Mouse (Mus musculus): Measurements from ENCODE around the gene Rnf41.

The Rnf41 gene

DNA sequence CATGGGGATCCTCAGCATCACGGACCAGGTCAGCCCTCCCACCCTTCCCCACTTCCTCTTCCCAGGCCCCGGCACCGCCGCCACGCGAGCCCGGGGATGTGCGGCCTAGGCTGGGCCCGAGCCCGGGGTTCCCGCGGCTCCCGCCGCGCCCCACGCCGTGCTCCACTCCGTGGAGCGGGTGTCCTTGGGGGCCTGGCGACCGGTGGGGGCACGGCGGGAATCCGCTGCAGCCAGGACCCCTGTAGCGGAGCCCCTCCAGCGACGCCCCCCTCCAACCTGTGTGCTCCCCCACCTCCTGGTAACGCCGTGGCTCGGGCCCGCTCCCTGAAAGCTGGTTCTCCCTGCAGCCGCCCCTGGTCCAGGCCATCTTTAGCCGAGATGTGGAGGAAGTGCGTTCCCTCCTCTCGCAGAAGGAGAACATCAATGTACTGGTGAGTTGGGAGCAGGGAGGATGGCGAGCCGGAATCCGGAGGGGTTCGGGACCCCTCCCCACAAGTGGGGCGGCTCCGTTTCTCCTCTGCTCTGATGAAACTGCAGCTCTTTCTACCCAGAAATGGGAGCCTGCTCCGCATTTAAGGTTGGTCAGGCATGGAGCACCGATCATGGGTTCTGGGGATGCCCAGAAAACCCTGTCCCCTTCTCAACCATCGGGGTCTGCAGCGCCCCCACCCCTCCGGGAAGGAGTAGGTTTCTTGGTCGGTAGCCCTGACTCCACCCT lies 34.1 kb upstream of the Rnf41 start:
- TF ChIP-seq GATA4 (IDR thresholded peaks at IDR 0.05; ENCODE audit: insufficient replicate concordance, low read length): no peak

- no peak for TF ChIP-seq GATA4 (IDR thresholded peaks at IDR 0.05; ENCODE audit: insufficient replicate concordance, low read length)
Measured at GRCm38 (mm10) chr10:128377940-128378448, 33.5 kb upstream of the Rnf41 start.

DNA sequence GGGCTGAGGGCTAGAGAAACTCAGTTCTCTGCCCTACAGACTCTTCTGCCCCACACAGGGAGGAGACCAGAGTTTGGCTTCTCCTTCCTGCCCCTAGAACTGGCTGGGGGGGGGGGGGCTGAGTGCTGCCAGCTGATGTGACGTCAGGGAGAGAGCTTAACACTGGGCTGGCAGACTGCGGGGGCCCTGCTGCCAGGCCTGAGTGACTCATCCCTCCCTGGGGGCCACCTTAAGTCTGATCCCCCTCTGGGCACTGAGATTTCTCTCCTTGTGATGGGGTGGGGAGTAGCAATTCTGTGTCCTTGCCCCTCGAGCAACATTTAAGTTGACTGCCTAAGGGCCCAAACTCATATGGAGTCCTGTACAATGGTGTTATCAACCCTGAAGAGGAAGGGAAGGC lies 33.0 kb upstream of the Rnf41 start:
- no peak for TF ChIP-seq GATA4 (IDR thresholded peaks at IDR 0.05; ENCODE audit: insufficient replicate concordance, low read length)

DNA sequence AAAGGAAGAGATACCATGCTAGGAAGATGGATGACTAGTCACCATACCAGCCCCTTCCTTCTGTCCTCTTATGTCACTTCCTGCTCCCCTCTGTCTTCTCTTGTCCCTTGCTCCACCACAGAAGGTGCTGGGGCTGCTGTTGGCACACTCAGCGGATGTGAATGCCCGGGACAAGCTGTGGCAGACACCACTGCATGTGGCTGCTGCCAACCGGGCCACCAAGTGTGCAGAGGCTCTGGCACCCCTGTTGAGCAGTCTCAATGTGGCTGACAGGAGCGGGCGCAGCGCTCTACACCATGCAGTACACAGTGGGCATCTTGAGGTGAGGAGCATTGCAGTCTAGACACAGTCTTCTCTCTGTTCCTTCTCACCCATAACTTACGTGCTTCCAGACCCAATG lies 32.2 kb upstream of the Rnf41 start:
- no peak for TF ChIP-seq GATA4 (IDR thresholded peaks at IDR 0.05; ENCODE audit: insufficient replicate concordance, low read length)

- TF ChIP-seq GATA4 (IDR thresholded peaks at IDR 0.05; ENCODE audit: insufficient replicate concordance, low read length): no peak
Measured at GRCm38 (mm10) chr10:128380565-128380964, 30.9 kb upstream of the Rnf41 start.

GRCm38 (mm10) chr10:128382482-128382881 lies 29.0 kb upstream of the Rnf41 start:
- no peak for TF ChIP-seq GATA4 (IDR thresholded peaks at IDR 0.05; ENCODE audit: insufficient replicate concordance, low read length)

GRCm38 (mm10) chr10:128385902-128386301 lies 25.6 kb upstream of the Rnf41 start:
- no peak for TF ChIP-seq GATA4 (IDR thresholded peaks at IDR 0.05; ENCODE audit: insufficient replicate concordance, low read length)

GRCm38 (mm10) chr10:128388941-128389340 lies 22.5 kb upstream of the Rnf41 start:
- no peak for TF ChIP-seq GATA4 (IDR thresholded peaks at IDR 0.05; ENCODE audit: insufficient replicate concordance, low read length)

DNA sequence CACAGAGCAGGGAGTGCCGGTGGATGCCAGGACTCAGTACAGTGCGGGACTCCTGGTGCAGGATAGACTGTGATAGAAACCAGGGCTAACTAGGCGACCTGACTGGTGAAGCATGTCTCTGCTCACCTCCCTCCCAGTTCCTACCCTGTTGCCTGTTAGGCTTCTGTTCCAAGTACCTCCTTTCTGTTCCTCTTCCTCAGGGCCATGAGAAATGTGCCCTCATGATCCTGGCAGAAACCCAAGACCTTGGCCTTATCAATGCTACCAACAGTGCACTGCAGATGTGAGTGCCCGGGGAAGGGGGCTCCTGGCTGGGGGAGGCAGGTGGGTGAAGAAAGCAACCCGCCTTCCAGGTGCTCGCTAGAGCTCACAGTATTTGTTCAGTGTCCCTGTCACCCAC lies 21.9 kb upstream of the Rnf41 start:
- no peak for TF ChIP-seq GATA4 (IDR thresholded peaks at IDR 0.05; ENCODE audit: insufficient replicate concordance, low read length)

DNA sequence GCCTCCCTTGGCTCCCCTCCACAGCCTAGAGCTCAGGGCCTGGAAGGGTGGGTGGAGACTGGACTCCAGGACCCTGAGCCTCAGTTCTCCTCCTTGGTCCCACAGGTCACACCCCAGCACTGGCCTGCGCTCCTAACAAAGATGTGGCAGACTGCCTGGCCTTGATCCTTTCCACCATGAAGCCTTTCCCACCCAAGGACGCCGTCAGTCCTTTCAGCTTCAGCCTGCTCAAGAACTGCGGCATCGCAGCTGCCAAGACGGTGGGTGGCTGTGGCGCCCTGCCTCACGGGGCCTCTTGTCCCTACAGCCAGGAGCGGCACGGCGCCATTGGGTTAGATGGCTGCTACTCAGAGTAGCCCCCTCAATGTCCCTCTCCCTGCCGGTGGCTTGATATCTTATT lies 21.1 kb upstream of the Rnf41 start:
- no peak for TF ChIP-seq GATA4 (IDR thresholded peaks at IDR 0.05; ENCODE audit: insufficient replicate concordance, low read length)

- no peak for TF ChIP-seq GATA4 (IDR thresholded peaks at IDR 0.05; ENCODE audit: insufficient replicate concordance, low read length)
Measured at GRCm38 (mm10) chr10:128391850-128392249, 19.6 kb upstream of the Rnf41 start.

- TF ChIP-seq GATA4 (IDR thresholded peaks at IDR 0.05; ENCODE audit: insufficient replicate concordance, low read length): no peak
Measured at GRCm38 (mm10) chr10:128396017-128396673, 15.3 kb upstream of the Rnf41 start.

GRCm38 (mm10) chr10:128396716-128397264 lies 14.7 kb upstream of the Rnf41 start:
- no peak for TF ChIP-seq GATA4 (IDR thresholded peaks at IDR 0.05; ENCODE audit: insufficient replicate concordance, low read length)

- TF ChIP-seq GATA4 (IDR thresholded peaks at IDR 0.05; ENCODE audit: insufficient replicate concordance, low read length): no peak
Measured at GRCm38 (mm10) chr10:128397466-128397865, 14.0 kb upstream of the Rnf41 start.

DNA sequence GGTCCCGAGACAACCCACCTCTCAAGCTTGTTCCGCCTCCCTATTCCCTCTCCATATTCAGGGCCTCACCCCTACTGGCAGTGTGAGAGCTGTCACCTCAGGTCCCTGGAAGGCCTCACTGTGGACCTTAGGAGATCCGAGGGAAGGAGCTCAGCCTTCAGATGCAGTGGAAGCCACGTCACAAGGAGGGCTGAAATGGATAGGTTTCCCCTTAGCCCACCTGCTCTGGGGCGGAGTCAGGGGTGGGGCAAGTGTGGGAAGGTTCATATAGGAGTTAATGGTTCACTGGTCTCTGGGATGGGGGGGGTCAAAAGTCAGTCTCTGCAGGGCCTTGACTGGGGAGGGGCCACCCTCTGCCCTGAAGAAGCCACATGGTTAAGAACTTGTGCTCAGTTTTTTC lies 11.1 kb upstream of the Rnf41 start:
- TF ChIP-seq GATA4 (IDR thresholded peaks at IDR 0.05; ENCODE audit: insufficient replicate concordance, low read length): no peak

DNA sequence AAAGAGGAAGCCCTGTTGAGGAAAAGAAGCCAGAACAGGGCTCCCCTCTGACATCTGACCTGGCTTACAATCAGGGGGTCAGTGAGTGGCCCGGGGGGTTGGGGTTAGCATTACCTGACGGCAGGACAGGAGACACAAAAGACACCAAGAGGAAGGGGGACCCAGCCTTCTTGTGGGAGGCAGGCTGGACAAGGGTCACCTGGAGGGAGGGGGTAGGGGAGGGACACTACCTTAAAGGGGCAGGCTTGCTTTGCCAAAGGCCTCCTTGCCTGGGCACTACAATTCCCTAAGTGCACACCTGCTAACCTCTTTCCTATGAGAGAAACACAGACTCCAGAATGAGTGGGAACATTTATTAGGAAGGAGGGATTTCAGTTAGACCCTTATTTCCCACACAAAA lies 10.4 kb upstream of the Rnf41 start, which contains the start of gene Slc39a5:
TSS of gene Slc39a5 (minus strand) at position 174 of the 400 bp plus-strand sequence.
- TF ChIP-seq GATA4 (IDR thresholded peaks at IDR 0.05; ENCODE audit: insufficient replicate concordance, low read length): no peak

Measured in liver, adult (tissue).